Mouse (Mus musculus) WW6 (cell line): ENCODE results near the gene Rgs12.

ENCODE experiments used
- DNase-seq: peaks from one replicate; pipeline ENCODE4 v3.0.0-alpha.2; 2013; ENCODE audit warnings: low read depth, low spot score

The Rgs12 gene

GRCm38 (mm10) chr5:34948861-34949760, at the start of gene Rgs12:
Gene Rgs12 (plus strand): TSS chr5:34949445.
- DNase-seq, result peak; percentile 45

- no peak for DNase-seq
These were observed 49.3 kb upstream of the Rgs12 start for GRCm38 (mm10) chr5:34899787-34900469.

- no peak for DNase-seq
These were observed 46.9 kb upstream of the Rgs12 start for GRCm38 (mm10) chr5:34902371-34902770.

GRCm38 (mm10) chr5:34902811-34903385, 46.3 kb upstream of the Rgs12 start:
- no peak for DNase-seq

GRCm38 (mm10) chr5:34904412-34904811, 44.8 kb upstream of the Rgs12 start:
- DNase-seq, result no peak

GRCm38 (mm10) chr5:34907230-34907629, 42.0 kb upstream of the Rgs12 start:
- DNase-seq, result no peak

- DNase-seq, result no peak
These were observed 41.1 kb upstream of the Rgs12 start, which contains the start of gene Msantd1 for GRCm38 (mm10) chr5:34907910-34908725. Gene Msantd1 (plus strand): TSS chr5:34908012.

- no peak for DNase-seq
These were observed 40.3 kb upstream of the Rgs12 start for GRCm38 (mm10) chr5:34908726-34909633.

- DNase-seq, result no peak
These were observed 39.4 kb upstream of the Rgs12 start for GRCm38 (mm10) chr5:34909634-34910503.

GRCm38 (mm10) chr5:34910504-34910815, 38.8 kb upstream of the Rgs12 start:
- no peak for DNase-seq

GRCm38 (mm10) chr5:34915801-34916200, 33.4 kb upstream of the Rgs12 start:
- no peak for DNase-seq

GRCm38 (mm10) chr5:34917234-34917655, 32.0 kb upstream of the Rgs12 start:
- no peak for DNase-seq

- no peak for DNase-seq
These were observed 30.5 kb upstream of the Rgs12 start for GRCm38 (mm10) chr5:34918785-34919184.

- DNase-seq, result no peak
These were observed 26.7 kb upstream of the Rgs12 start for GRCm38 (mm10) chr5:34922531-34922930.

GRCm38 (mm10) chr5:34923920-34924319, 25.3 kb upstream of the Rgs12 start:
- no peak for DNase-seq

GRCm38 (mm10) chr5:34924519-34924918, 24.7 kb upstream of the Rgs12 start:
- DNase-seq, result no peak

GRCm38 (mm10) chr5:34927648-34928047, 21.6 kb upstream of the Rgs12 start:
- no peak for DNase-seq

GRCm38 (mm10) chr5:34930151-34930975, 18.9 kb upstream of the Rgs12 start:
- no peak for DNase-seq

GRCm38 (mm10) chr5:34931091-34931490, 18.2 kb upstream of the Rgs12 start:
- DNase-seq, result no peak
